Mouse (Mus musculus): ENCODE data around the gene Prdm2. TPM values are rescaled to one million over a fixed set of nuclear protein-coding genes. Genes with fewer than 3 reads are reported as not detected.

Prdm2 gene
- 10 to 100 TPM; 44.1 to 45.1 TPM for total RNA-seq (2021)
- long read RNA-seq, experiment 1, partial matches to known transcripts = 2 of 2 reads
- long read RNA-seq, experiment 1, other reads (novel, unspliced or antisense) = 0 of 2 reads
- long read RNA-seq, experiment 2, partial matches to known transcripts = 6 of 6 reads
- long read RNA-seq, experiment 2, other reads (novel, unspliced or antisense) = 0 of 6 reads

DNA sequence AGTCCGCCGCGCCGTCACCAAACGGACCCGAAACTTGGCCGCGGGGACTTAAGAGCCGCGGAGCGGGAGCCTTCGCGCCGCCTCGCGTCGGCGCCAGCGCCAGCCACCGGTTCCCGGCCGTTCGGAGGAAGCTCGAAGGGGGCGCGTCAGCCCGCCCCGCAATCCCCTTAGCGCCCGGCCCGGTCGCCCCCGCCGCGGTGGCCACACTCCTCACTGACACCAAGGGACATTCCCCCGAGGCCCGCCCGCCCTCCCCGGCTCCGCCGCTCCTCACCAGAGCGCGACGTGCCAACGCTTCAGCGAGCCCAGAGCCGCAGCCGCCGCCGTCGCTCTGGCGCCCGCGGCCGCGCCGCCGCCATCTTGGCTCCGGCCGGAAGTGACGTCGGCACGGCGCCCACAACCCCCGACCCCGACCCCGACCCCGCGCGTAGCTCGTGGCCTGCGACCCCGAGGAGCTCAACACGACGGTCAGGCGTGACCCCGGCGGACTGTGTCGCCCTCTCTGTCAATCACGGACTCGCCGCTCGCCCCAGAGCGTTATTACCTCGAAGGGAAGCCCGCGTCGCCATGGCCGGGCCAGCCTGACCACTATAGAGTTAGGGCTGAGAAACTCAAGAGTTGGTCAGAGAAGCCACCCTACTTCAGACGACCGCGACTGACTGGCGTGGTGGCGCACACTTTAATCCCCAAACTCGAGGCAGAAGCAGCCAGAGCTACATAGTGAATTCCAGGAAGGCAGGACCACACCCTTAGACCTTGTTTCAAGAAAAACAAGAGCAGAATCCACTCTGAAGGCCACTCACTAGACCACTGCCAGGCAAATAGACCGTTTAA lies at the start of gene Prdm2:
Gene Prdm2, minus strand, starts transcription at position 655 of the 834 bp plus-strand sequence.
- peak; percentile 58 to 72 for DNase-seq (ENCODE audit: low spot score in 2 of 2)

DNA sequence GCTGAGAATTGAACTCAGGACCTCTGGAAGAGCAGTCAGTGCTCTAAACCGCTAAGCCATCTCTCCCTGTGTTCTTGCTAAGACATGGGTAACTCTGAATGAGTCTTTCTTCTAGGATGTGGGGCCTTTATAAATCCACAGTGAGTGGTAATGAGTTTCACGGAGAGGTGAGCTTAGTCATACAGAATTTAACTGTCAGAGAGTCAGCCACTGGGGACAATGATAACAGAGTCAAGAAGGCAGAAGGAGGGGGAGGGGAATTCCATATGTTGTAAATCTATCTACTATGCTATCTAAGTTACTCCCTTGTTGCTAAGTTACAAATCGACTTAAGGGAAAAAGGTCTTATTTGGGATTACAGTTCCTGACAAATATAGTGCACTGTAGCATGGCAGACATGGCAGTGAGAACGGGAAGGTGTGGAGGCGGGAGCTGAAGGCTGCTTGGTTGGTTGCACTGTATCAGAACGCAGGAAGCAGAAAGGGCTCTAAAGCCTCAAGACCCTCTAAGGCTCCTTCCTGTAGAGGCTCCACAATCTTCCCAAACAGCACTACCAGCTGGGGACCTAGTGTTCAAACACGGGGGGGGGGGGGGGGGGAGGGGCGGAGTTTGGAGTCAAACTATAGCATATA lies 47.0 kb upstream of the Prdm2 start:
- no peak for DNase-seq (ENCODE audit: low spot score in 2 of 2)

DNA sequence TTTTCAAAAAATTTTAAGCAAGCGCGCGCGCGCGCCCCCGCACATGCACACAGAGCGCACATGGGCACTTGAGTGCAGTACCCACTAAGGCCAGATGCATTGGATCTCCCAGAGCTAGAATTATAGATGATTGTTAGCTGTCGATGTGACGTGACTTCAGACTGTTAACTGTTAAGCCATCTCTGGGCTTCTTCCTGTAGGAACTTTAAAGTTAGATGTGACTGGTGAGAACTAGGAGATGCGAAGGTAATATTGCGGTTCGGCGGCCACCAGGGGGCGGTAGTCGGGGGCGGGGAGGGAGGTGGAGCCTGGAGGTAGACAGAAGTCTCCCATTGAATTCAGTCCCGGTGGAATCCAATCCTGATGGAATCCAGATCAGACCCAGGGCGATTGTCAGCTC lies 45.7 kb upstream of the Prdm2 start:
- peak; percentile 39 to 50 for DNase-seq (ENCODE audit: low spot score in 2 of 2)

DNA sequence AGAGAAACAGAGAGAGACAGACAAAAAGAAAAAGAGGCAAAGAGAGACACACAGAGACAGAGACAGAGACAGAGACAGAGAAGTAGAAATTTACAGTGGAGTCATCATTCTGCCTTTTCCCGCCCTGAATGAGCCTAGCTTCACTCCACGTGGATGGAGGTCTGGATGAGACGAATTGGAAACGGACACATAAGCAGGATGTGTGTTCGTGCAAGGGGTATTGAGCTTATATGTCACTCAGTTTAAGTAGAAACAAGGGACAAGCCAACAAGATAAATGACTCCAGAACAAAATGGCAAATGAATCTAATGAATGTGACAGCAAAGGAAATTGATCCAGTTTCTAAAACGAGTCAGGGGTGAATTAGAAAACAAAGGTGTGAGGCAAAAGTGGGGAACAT lies 45.2 kb upstream of the Prdm2 start:
- DNase-seq (ENCODE audit: low spot score in 2 of 2) = no peak

DNA sequence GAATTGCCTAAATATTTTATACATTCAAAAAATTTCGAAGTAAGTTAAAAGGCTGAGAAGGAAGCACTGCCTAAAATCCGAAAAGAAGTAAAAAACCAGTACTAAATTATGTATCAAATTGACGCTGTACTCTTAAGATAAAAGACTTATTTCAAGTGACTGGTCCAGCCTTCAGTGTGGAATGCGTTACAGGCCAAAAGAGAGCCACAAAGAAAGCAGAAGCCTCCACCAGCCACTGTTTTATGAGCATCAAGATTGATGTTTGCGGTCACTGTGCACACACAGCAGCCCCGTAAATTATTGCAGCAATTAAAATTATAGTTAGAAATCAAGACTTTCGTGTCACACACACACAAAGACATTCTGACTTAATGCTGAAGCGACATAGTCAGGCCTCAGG lies 42.7 kb upstream of the Prdm2 start:
- DNase-seq (ENCODE audit: low spot score in 2 of 2) = no peak

DNA sequence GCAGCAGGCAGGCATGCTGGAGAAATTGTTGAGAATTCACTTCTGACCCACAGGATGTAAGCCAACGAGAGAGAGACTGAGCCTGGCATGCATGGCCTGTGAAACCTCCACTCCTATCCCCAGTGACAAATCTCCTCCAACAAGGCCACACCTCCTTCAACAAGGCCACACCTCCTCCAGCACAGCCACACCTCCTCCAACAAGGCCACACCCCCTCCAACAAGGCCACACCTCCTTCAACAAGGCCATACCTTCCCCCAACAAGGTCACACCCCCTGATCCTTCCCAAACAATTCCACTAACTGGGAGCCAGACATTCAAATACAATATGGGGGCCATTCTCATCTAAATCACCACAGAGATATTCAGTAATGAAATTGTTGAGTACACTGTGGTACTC lies 40.6 kb upstream of the Prdm2 start:
- DNase-seq (ENCODE audit: low spot score in 2 of 2) = no peak

DNA sequence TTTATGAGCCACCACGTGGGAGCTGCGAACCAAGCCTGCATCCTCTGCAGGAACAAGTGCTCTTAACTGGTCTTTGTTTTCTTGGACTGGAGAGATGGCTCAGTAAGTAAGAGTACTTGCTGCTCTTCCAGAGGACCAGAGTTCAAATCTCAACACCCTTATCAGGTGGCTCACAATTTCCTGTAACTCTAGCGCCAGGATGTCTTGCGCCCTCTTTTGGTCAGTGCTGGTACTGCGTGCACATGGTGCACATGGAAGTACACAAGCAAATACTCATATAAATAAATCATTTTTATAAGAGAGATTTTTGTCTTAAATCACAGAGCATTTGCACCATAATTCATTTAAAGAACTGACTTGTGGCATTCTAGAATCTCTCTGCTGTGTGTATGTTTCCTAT lies 35.3 kb upstream of the Prdm2 start:
- no peak for DNase-seq (ENCODE audit: low spot score in 2 of 2)

DNA sequence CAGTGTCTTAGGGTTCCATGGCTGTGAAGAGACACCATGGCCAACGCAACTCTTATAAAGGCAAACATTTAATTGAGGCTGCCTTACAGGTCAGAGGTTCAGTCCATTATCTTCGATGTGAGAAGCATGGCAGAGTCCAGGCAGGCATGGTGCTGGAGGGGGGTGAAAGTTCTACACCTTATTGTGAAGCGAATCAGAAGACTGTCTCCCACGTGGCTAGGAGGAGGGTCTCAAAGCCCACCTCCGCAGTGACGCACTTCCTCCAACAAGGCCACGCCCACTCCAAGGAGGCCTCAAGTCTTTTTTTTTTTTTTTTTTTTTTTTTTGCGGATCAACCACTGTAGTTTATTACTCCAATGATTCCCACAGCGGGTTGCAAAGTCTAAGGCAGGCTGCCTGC lies 28.5 kb upstream of the Prdm2 start:
- no peak for DNase-seq (ENCODE audit: low spot score in 2 of 2)

DNA sequence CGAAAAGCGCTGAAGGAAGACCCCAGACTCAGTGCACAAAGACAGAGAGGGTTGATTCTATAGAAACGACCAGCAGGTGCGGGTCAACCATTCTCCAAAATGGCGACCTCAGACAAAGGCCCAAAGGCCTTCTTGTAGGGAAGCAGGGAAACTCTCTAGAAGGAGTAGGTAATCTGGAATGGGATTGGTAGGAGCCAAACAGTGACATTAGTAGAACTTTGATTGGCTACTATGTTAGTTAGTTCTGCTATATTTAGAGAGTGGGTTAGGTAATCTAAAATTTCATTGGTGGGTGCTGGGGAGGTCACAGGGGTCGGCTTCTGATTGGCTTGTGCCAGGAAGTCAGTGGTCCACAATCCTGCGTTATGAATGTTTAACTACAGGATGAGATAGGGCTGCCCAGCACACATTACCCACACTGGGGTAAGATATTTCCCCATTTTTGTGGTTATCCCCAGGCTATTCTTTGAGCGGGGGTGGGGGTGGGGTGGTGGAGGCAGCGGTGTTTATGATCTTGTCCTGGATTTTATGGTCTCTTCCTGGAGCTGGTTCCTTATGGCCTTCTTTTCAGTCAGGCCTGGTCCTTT lies 26.9 kb upstream of the Prdm2 start:
- no peak for DNase-seq (ENCODE audit: low spot score in 2 of 2)

DNA sequence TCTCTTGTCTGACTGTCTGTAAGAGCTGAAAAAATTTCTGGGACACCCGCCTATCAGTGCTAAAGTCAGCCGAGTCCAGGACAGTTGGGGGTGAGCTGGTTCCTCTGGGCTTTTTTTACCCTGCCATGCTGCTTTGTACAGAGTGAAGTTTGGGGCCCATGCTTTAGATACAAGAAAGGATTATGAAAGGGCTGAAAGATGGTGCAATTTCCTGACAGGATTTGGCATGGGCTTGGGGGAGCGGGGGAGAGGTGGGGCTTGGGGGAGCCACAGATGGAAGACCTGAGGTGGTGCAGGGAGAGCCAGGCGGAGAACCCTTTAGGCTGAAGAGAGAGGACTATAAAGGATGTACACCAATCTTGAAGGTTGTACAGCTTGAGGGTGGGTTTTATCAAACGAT lies 26.3 kb upstream of the Prdm2 start:
- no peak for DNase-seq (ENCODE audit: low spot score in 2 of 2)

DNA sequence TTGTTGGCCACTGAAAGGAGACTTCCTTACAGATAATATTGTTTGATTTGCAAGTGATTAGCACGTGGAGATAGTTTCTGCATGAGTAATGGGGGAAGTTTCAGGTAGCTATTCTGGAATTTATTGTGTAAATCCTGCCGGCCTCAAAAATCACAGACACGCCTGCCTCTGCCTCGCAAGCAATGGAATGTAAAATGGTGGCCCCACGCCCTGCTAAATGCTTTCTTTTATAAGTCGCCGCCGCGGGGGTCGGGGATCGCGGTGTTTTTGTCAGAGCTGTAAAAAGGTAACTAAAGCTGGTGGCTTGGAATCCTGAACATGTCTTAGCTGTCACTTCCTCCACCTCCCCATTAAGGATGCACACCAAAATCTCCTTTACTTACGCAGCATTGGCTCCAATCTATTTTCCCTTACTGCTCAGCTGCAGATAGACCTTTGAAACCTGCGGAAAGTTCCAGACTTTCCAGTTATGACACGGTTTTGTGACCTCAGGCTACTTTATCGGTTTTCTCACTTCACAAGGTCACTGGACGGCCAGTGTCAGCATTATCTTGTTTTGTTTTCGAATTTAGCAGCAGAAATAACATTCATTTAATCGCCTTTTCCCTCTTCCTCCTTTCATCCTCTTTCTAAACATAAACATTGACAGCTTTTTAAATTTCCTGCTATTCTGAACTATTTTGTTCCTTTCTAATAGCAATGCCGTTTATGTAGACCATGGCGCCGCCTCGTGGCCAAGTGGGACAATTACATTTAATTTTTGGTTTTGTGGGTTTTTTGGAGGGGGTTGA lies 25.6 kb upstream of the Prdm2 start:
- DNase-seq (ENCODE audit: low spot score in 2 of 2) = peak; percentile 38 to 50

DNA sequence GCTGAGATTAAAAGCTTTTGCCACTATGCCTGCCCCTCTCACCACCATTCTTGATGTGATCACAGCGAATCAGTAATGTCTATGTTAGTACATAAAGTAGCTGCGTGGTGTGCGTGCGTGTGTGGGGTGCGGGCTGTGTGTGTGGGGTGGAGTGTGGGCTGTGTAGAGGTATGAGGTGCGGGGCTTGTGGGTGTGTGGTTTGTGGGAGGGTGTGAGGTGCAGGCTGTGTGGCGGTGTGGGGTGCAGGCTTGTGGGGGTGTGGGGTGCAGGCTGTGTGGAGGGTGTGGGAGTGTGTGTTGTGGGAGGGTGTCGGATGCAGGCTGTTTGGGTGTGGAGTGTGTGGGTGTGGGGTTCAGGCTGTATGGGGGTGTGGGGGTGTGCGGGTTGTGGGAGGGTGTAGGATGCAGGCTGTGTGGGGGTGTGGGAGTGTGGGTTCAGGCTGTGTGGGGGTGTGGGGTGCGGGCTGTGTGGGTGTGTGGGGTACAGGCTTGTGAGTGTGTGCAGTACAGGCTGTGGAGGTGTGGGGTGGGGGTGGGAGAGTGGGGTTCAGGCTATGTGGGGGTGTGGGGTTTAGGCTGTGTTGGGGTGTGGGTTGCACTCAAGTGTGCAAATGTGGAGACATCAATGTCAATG lies 19.1 kb upstream of the Prdm2 start:
- DNase-seq (ENCODE audit: low spot score in 2 of 2) = no peak

DNA sequence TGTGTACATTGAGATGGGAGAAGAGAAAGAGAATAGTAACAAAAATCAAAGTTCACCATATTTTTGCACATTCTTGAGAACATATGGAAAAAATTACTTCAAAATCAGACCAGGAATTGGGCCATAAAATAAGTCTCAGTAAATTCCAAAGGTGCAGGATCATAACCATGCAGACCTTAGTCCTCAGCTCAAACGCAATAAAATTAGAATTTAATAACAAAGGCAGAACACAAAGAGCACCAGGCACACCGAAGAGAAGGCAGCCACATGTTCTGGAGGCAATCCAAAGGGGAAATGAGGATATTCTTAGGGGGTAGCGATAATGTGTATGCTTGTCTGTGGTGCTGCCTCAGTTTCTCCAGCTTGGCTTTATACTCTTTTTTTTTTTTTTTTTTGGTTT lies 18.3 kb upstream of the Prdm2 start:
- DNase-seq (ENCODE audit: low spot score in 2 of 2) = no peak

DNA sequence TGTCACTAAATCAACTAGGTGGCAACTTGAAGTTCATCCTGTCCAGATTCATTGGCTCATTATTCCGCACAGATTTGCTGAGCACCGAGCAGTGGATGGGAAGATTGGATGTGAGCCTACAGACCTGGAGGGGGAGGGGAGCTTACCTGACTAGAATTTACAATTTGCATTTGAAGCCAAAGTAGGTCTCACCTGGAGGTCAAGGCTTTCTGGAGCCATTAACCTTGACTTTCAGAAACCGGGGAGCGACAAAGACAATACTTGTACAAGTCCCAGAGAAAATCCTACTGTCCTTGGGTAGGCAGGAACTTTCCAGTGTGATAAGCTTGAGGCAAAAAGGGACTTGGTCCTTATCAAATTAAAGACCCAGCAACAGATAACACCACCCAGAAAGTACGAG lies 15.2 kb upstream of the Prdm2 start:
- DNase-seq (ENCODE audit: low spot score in 2 of 2) = no peak

DNA sequence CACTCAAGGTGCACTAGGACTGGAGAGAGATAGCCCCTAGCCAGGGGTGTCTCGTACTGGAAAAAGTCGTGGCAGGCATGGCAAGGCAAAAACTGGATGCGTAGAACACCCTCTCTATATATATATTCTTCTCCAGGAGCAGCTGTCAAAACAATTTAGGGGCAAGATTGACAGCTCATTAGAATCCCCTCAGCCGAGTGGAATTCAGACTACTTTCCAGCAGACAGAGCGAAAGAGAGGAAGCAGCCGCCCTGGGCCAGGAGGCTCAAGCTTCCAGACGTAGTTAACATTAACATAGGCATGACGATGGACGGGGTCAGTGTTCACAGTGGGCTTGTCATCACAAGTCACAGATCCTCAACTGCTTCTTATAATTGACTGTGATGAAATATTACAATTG lies 13.1 kb upstream of the Prdm2 start:
- DNase-seq (ENCODE audit: low spot score in 2 of 2) = no peak

DNA sequence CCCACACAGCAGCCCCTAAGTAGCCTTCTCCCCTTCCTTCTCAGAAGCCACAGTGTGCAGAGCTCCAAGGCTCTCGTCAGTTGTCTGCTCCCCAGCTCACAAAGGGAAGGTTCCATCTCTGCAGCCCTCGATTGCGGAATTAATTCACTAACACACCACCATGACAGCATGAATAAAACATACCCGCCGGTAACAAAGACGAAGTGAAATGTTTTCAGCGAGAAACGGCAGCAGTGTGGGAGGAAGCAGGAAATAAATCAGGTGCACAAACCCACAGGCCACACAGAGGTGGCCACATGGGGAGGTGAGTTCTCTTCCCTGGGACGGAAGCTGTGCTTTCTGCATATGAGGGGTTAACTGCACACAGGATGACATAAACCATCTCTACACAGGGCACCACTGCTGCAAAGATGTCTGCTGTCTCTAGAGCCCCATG lies 6.5 kb upstream of the Prdm2 start:
- no peak for DNase-seq (ENCODE audit: low spot score in 2 of 2)

DNA sequence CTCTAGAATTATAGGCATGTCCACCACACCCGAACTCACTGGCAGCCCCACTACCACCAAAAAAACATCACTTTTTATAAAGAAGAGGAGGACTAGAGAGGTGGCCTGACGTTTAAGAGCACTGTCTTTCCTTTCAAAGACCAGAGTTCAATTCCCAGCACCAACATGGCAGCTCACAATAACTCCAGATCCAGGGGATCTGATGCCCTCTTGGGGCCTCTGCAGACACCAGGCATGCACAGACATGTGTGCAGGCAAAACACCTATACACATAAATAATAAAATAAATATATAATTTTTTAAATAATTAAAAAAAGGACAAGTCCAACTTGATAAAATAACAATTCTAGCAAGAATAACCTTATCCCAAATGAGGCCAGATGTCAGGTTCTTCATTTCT lies 6.1 kb upstream of the Prdm2 start:
- no peak for DNase-seq (ENCODE audit: low spot score in 2 of 2)

DNA sequence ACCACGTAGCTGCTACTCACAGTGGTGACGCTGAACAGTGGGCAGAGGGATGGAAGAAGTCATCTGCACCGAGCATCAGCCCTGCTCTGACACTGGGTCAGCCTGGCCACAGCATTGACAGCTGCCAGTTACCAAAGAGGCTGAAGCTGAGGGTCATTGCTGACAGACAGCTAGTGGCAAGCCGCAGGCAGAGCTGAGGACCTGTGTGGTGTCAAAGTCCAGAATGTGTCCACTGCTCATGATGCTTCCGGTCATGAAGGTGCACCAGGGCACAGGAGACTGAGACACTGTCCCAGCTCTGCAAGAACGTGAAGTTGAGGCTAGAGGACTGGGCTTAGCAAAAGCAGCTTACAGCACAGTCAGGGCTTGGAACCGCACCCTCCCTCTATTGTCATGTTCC lies 4.4 kb upstream of the Prdm2 start:
- DNase-seq (ENCODE audit: low spot score in 2 of 2) = no peak

DNA sequence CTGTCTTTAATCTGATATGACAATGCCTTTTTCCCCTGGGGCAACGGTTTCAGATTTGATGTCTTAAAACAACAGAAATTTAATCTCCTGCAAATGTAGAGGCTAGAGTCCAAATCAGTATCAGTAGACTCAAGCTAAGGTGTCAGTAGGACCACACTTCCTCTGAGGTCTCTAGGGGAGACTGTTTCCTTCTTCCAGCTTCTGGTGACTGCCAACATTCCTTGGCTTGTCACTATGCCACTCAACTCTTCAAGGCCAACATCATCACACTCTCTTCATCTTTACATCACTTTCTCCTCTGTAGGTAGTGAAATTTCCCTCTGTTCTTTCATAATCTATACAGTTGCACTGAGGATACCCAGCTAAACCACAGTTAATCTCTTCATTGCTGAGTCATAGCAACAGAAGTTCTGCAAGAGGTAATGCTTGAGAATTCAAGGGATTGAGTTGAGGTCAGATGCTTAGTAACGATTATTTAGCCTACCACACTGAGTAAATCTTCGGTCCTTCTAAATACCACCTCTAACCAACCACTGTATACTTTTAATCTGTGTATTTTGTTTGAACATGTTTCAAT lies 1.5 kb upstream of the Prdm2 start:
- DNase-seq (ENCODE audit: low spot score in 2 of 2) = no peak

DNA sequence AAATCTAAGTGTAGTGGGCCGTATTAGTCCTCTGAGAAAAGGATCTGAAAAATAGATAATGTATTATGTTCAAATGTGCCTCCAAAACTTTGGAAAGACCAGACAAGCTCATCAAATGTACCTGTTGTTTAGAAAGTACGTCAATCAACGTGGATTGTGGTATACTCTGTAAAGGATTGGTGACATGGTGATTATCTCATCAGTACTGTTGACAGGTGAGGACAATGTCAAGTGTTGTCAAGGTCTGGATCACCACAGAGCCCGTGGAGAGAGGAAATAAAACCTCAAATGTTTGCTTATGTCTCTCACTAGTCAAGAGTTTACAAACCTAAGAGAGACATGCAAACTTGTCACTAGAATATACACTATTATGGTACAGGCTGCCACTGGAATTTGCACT lies 776 bp upstream of the Prdm2 start:
- no peak for DNase-seq (ENCODE audit: low spot score in 2 of 2)

DNA sequence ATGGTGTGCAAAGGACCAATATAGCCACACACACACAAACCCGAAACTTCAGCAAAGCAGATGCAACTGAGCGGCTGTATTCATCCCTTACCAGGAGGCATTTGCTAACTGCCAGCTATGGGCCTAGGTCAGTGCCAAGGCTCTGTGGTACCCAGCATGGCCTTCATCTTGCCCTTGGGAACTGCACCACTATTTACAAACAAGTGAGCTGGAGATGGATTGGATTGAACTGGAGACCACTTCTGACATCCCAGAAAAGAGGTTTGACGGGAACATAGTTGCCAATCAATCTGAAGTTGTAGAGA lies 332 bp upstream of the Prdm2 start:
- no peak for DNase-seq (ENCODE audit: low spot score in 2 of 2)
